Mouse (Mus musculus) cortical plate, adult 2 months (tissue): ENCODE data around the gene Slc7a6os.

Experiments
- CTCF ChIP-seq: fragments of 200-500 bp; IDR thresholded peaks from 2 replicates; pipeline ENCODE4 v1.5.1; 2011; ENCODE audit warnings: mild to moderate bottlenecking, control low read depth, low read length; ENCODE audit not compliant: insufficient read depth; ENCODE audit errors: extremely low read depth
- POLR2A ChIP-seq: fragments of 200-500 bp; IDR thresholded peaks from 2 replicates; pipeline ENCODE4 v1.6.1; 2011; ENCODE audit warnings: mild to moderate bottlenecking, low read length, control low read depth; ENCODE audit not compliant: insufficient read depth; ENCODE audit errors: extremely low read depth

DNA sequence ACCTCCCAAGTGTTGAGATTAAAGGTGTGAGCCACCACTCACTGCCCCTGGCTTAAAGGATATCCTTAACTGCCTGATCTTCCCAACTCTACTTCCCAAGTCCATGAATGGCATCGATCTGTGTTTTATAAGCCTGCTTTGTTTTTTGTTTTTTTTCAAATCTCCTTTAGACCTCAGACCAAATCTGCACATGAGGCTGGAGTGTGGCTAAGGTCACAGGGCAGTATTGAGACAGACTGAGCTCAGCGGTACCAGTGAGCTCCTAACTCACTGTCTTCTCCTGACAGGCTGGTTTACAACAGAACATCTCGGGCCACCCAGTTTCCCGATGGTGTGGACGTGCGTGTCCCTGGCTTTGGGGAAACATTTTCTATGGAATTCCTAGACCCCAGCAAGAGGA, 50.9 kb downstream of the Slc7a6os start:
- TF ChIP-seq POLR2A (no peak), CTCF (no peak)
